In genomic region chr17:89450724-89451123, GRCm38 (mm10) we compare ENCODE assay signal across 13 mouse cellular contexts.
DNase-seq lines count a peak whose midpoint lies in the region; ATAC-seq and TF ChIP-seq lines count a peak whose summit lies in the region.
"Had no signal": no experiment of that assay in that cellular context is flagged by ENCODE, and none has a peak within 500 bp of the region (broad histone marks: within the 10 kb centered on the region; RNA-seq: fewer than 3 reads in every experiment).

No protein-coding gene starts in this region.

- no peak overlapping the region for H3K27ac ChIP-seq in ES-E14 (ENCODE audit: insufficient read depth, low read depth, low read length, poor library complexity, severe bottlenecking)
- H3K27ac ChIP-seq: hindbrain, embryonic 13.5 days; liver, embryonic 14.5 days had no signal

- no peaks in the 10 kb centered on the region for H3K36me3 ChIP-seq in ES-E14 (ENCODE audit: control insufficient read depth, insufficient read depth, low read length, poor library complexity, severe bottlenecking)
- H3K36me3 ChIP-seq: hindbrain, embryonic 13.5 days had no signal

- in situ Hi-C loops in ES-E14 (cut with MboI; ENCODE audit: low sequenced_read_pairs in 2 of 2, unreplicated experiment in 2 of 2) = no loop called here

- H3K9ac ChIP-seq in ES-E14 (ENCODE audit: insufficient read depth, low read depth, low read length, poor library complexity, severe bottlenecking) = no peak overlapping the region
- H3K9ac ChIP-seq: hindbrain, embryonic 13.5 days; liver, embryonic 14.5 days had no signal

- peak; percentile 79 for ATAC-seq in megakaryocyte, adult 5-6 weeks (ENCODE audit: poor library complexity, severe bottlenecking)

- peaks cover 2% of the 10 kb centered on the region; the same call in 1 of the 2 replicates for H3K9me3 ChIP-seq in ES-E14 (ENCODE audit: control insufficient read depth, insufficient read depth, low read depth, low read length)
- H3K9me3 ChIP-seq: hindbrain, embryonic 13.5 days had no signal

- no peak overlapping the region for H3K4me3 ChIP-seq in ES-E14 (ENCODE audit: insufficient read depth in 1 of 2, low read depth in 1 of 2, low read length in 2 of 2, poor library complexity in 1 of 2, severe bottlenecking in 1 of 2)
- H3K4me3 ChIP-seq: erythroblast, embryonic 14.5 days; hindbrain, embryonic 13.5 days had no signal

- intact Hi-C loops in gastrocnemius, postnatal 14 days (cut with DNase I; ENCODE audit: low total_unique reads) = no loop called here
- intact Hi-C loops in gastrocnemius, postnatal 36 days (cut with DNase I) = no loop called here

- H3K4me1 ChIP-seq in ES-E14 (ENCODE audit: control insufficient read depth in 2 of 2, insufficient read depth in 2 of 2, low read length in 2 of 2, poor library complexity in 1 of 2) = no peaks in the 10 kb centered on the region
- H3K4me1 ChIP-seq: hindbrain, embryonic 13.5 days had no signal

- DNase-seq in gastrocnemius, postnatal 14 days = peak; percentile 3
- no peak for DNase-seq in gastrocnemius, postnatal 36 days
- DNase-seq in ES-E14 (ENCODE audit: low read depth, low spot score) = no peak
- peak; percentile 44 for DNase-seq in adrenal gland, postnatal 25 days
- no peak for DNase-seq in lung, adult 18-20 months
- no peak for DNase-seq in cerebellum, postnatal 4 days (ENCODE audit: low spot score in 2 of 2)
- no peak for DNase-seq in layer of hippocampus, postnatal 14 days (ENCODE audit: low spot score in 2 of 2)
- DNase-seq: cerebellum, postnatal 36 days; kidney, adult 2 months had no signal

TF ChIP-seq in ES-E14, 5 proteins besides CTCF, POLR2A, EP300 and RAD21:
- TF ChIP-seq CHD2 (IDR thresholded peaks at IDR 0.05; ENCODE audit: low read depth, low read length) (no peak), MAFK (IDR thresholded peaks at IDR 0.05; ENCODE audit: insufficient read depth, low read depth, low read length) (peak; percentile 62; the same call in 1 of the 2 replicates), ZC3H11A (IDR thresholded peaks at IDR 0.05; ENCODE audit: borderline replicate concordance, low read depth, low read length) (no peak)

Comparison
In these comparisons a context has a peak if more than half of its experiments do, and no peak if none do; other contexts are left out.
1. DNase-seq: peak in gastrocnemius, postnatal 14 days (single experiment) and adrenal gland, postnatal 25 days (single experiment); none in gastrocnemius, postnatal 36 days (0 of 2), ES-E14 (single experiment), lung, adult 18-20 months (0 of 2), cerebellum, postnatal 4 days (0 of 2) and layer of hippocampus, postnatal 14 days (0 of 2).